Mouse (Mus musculus) hindbrain, embryonic 16.5 days (tissue): ENCODE measurements around the gene Cmbl. TPM values are rescaled to one million over a fixed set of nuclear protein-coding genes. Genes with fewer than 3 reads are reported as not detected.
A peak's percentile ranks its signal among the peaks of the same experiment; 100 is the strongest.

Source experiments
- ATAC-seq: fragments of 200-750 bp; cut with Nextera tagmentation; 2 replicates; pipeline ENCODE4 v1.8.0; 2017; ENCODE audit warnings: moderate TSS enrichment, moderate library complexity
- H3K27ac ChIP-seq: fragments of 300-500 bp; sonication (generic); 2 replicates; pipeline ENCODE4 v1.5.1; 2014; ENCODE audit warnings: low read depth, mild to moderate bottlenecking, control low read depth, low read length, moderate library complexity
- H3K27me3 ChIP-seq: fragments of 300-500 bp; sonication (generic); replicated peaks from 2 replicates; pipeline ENCODE4 v1.6.1; 2014; ENCODE audit warnings: low read length; ENCODE audit not compliant: control insufficient read depth, insufficient read depth
- H3K36me3 ChIP-seq: fragments of 300-500 bp; sonication (generic); 2 replicates; pipeline ENCODE4 v1.6.1; 2014; ENCODE audit warnings: mild to moderate bottlenecking, low read length, moderate library complexity, mixed read lengths; ENCODE audit not compliant: control insufficient read depth, insufficient read depth
- H3K4me1 ChIP-seq: fragments of 300-500 bp; sonication (generic); 2 replicates; pipeline ENCODE4 v1.6.1; 2014; ENCODE audit warnings: low read depth, low read length; ENCODE audit not compliant: control insufficient read depth, insufficient read depth
- H3K4me2 ChIP-seq: fragments of 300-500 bp; sonication (generic); 2 replicates; pipeline ENCODE4 v1.6.1; 2014; ENCODE audit warnings: mild to moderate bottlenecking, low read length, control low read depth, moderate library complexity
- H3K4me3 ChIP-seq: fragments of 300-500 bp; sonication (generic); 2 replicates; pipeline ENCODE4 v1.5.1; 2014; ENCODE audit warnings: mild to moderate bottlenecking, low read length, control low read depth, moderate library complexity
- H3K9ac ChIP-seq: fragments of 300-500 bp; sonication (generic); 2 replicates; pipeline ENCODE4 v1.6.1; 2014; ENCODE audit warnings: low read depth, mild to moderate bottlenecking, control low read depth, low read length, moderate library complexity
- H3K9me3 ChIP-seq: fragments of 300-500 bp; sonication (generic); 2 replicates; pipeline ENCODE4 v1.6.1; 2014; ENCODE audit warnings: mild to moderate bottlenecking, low read length, moderate library complexity; ENCODE audit not compliant: control insufficient read depth
- WGBS: fragments of 180-500 bp; shearing (Covaris S2); extraction: QIAGEN DNeasy Blood & Tissue Kit; methylation state at CpG from one replicate; pipeline ENCODE4 v1.1.7; 2014; 5-methylcytosine and 5-hydroxymethylcytosine counted together
- polyA plus RNA-seq: library from polyadenylated mRNA; unstranded; fragments of >200 nt; fragmentation: Nextera tagmentation; extraction: Ambion mirVana; gene quantifications from 2 replicates; pipeline ENCODE4 v1.2.1, GENCODE M21; 2015

Cmbl gene
- 16.0 and 17.1 TPM in 2 replicates for polyA plus RNA-seq

GRCm38 (mm10) chr15:31565184-31565583 is at the start of gene Cmbl:
TSS of gene Cmbl (plus strand) at chr15:31565389.
- Histone ChIP-seq H3K27ac (no peak within 1 kb of the TSS), H3K27me3 (no peaks in the 10 kb centered on the region), H3K4me3 (no peak within 1 kb of the TSS), H3K36me3 (no peaks in the 10 kb centered on the region), H3K4me1 (peaks cover 3% of the 10 kb centered on the region; the same call in 1 of the 2 replicates), H3K9me3 (no peaks in the 10 kb centered on the region), H3K4me2 (no peak within 1 kb of the TSS), H3K9ac (no peak within 1 kb of the TSS)
- WGBS: 59% methylated on average over 5 of the region's 5 CpGs
- ATAC-seq: no peak

GRCm38 (mm10) chr15:31517186-31517585 is 48.0 kb upstream of the Cmbl start:
- no peaks in the 10 kb centered on the region for H3K9me3 ChIP-seq
- no peak overlapping the region for H3K9ac ChIP-seq
- H3K4me2 ChIP-seq: no peak overlapping the region
- no peaks in the 10 kb centered on the region for H3K27me3 ChIP-seq
- no peaks in the 10 kb centered on the region for H3K4me1 ChIP-seq
- no peak overlapping the region for H3K27ac ChIP-seq
- H3K4me3 ChIP-seq: no peak overlapping the region
- no peaks in the 10 kb centered on the region for H3K36me3 ChIP-seq
- no peak for ATAC-seq
- WGBS: 95% methylated on average over 1 of the region's 1 CpGs

- Histone ChIP-seq H3K9me3 (no peaks in the 10 kb centered on the region), H3K27me3 (no peaks in the 10 kb centered on the region), H3K4me3 (no peak overlapping the region), H3K9ac (no peak overlapping the region), H3K36me3 (no peaks in the 10 kb centered on the region), H3K27ac (no peak overlapping the region), H3K4me2 (no peak overlapping the region), H3K4me1 (no peaks in the 10 kb centered on the region)
- 92% methylated on average over 2 of the region's 2 CpGs for WGBS
- no peak for ATAC-seq
Measured at GRCm38 (mm10) chr15:31518371-31518770, 46.8 kb upstream of the Cmbl start.

- H3K4me1 ChIP-seq: no peaks in the 10 kb centered on the region
- WGBS: 71% methylated on average over 5 of the region's 5 CpGs
- no peak for ATAC-seq
Measured at GRCm38 (mm10) chr15:31519000-31519399, 46.2 kb upstream of the Cmbl start.

GRCm38 (mm10) chr15:31526463-31526862 is 38.7 kb upstream of the Cmbl start:
- H3K4me1 ChIP-seq: peaks cover 6% of the 10 kb centered on the region
- ATAC-seq: no peak
- no peak overlapping the region for H3K4me2 ChIP-seq
- H3K9ac ChIP-seq: no peak overlapping the region
- no peak overlapping the region for H3K27ac ChIP-seq
- H3K4me3 ChIP-seq: no peak overlapping the region
- no peaks in the 10 kb centered on the region for H3K9me3 ChIP-seq
- H3K27me3 ChIP-seq: no peaks in the 10 kb centered on the region
- WGBS: 97% methylated on average over 1 of the region's 1 CpGs
- no peaks in the 10 kb centered on the region for H3K36me3 ChIP-seq

More at GRCm38 (mm10) chr15:31519000-31519399, 46.2 kb upstream of the Cmbl start:
- H3K27ac ChIP-seq: no peak overlapping the region
- H3K9ac ChIP-seq: no peak overlapping the region
- H3K9me3 ChIP-seq: no peaks in the 10 kb centered on the region
- no peak overlapping the region for H3K4me2 ChIP-seq
- no peaks in the 10 kb centered on the region for H3K27me3 ChIP-seq
- H3K4me3 ChIP-seq: no peak overlapping the region
- no peaks in the 10 kb centered on the region for H3K36me3 ChIP-seq

GRCm38 (mm10) chr15:31528477-31528876 is 36.7 kb upstream of the Cmbl start:
- no peak overlapping the region for H3K9ac ChIP-seq
- no peaks in the 10 kb centered on the region for H3K27me3 ChIP-seq
- peaks cover 6% of the 10 kb centered on the region for H3K4me1 ChIP-seq
- H3K9me3 ChIP-seq: no peaks in the 10 kb centered on the region
- no peak overlapping the region for H3K27ac ChIP-seq
- H3K36me3 ChIP-seq: no peaks in the 10 kb centered on the region
- WGBS: 91% methylated on average over 4 of the region's 4 CpGs
- ATAC-seq: no peak
- no peak overlapping the region for H3K4me3 ChIP-seq
- H3K4me2 ChIP-seq: no peak overlapping the region

GRCm38 (mm10) chr15:31529103-31529502 is 36.1 kb upstream of the Cmbl start:
- H3K4me2 ChIP-seq: peak overlapping the region; percentile 90
- 39% methylated on average over 6 of the region's 6 CpGs for WGBS
- no peaks in the 10 kb centered on the region for H3K27me3 ChIP-seq
- peak overlapping the region; percentile 87 for H3K4me3 ChIP-seq
- no peak overlapping the region for H3K27ac ChIP-seq
- H3K4me1 ChIP-seq: peaks cover 6% of the 10 kb centered on the region
- H3K9me3 ChIP-seq: no peaks in the 10 kb centered on the region
- no peak for ATAC-seq
- peak overlapping the region; percentile 32; the same call in 1 of the 2 replicates for H3K9ac ChIP-seq
- no peaks in the 10 kb centered on the region for H3K36me3 ChIP-seq

- H3K36me3 ChIP-seq: no peaks in the 10 kb centered on the region
- H3K9ac ChIP-seq: peak overlapping the region; percentile 95
- peak overlapping the region; percentile 98 for H3K27ac ChIP-seq
- H3K4me2 ChIP-seq: peak overlapping the region; percentile 90
- H3K4me1 ChIP-seq: peaks cover 6% of the 10 kb centered on the region
- peak; percentile 31 for ATAC-seq
- H3K9me3 ChIP-seq: no peaks in the 10 kb centered on the region
- WGBS: under 1% methylated on average over 39 of the region's 56 CpGs
- peak overlapping the region; percentile 87 for H3K4me3 ChIP-seq
- H3K27me3 ChIP-seq: no peaks in the 10 kb centered on the region
Measured at GRCm38 (mm10) chr15:31529811-31530658, 35.2 kb upstream of the Cmbl start.

GRCm38 (mm10) chr15:31530659-31531445 is 34.3 kb upstream of the Cmbl start, which contains the start of gene March6:
TSS of gene March6 (minus strand) at chr15:31531053.
- Histone ChIP-seq H3K27ac (peak within 1 kb of the TSS; percentile 98), H3K27me3 (no peaks in the 10 kb centered on the region), H3K4me3 (peak within 1 kb of the TSS; percentile 87), H3K9me3 (no peaks in the 10 kb centered on the region), H3K4me1 (peaks cover 6% of the 10 kb centered on the region), H3K4me2 (peak within 1 kb of the TSS; percentile 90), H3K36me3 (no peaks in the 10 kb centered on the region), H3K9ac (peak within 1 kb of the TSS; percentile 95)
- WGBS: under 1% methylated on average over 56 of the region's 132 CpGs
- ATAC-seq: peak; percentile 95
